Mouse (Mus musculus) kidney, embryonic 16.5 days (tissue): ENCODE data around the gene Bbs9. TPM values are rescaled to one million over a fixed set of nuclear protein-coding genes. Genes with fewer than 3 reads are reported as not detected.

Experiments
- ATAC-seq: fragments of 200-750 bp; cut with Nextera tagmentation; 2 replicates; pipeline ENCODE4 v1.8.0; 2017; ENCODE audit warnings: moderate TSS enrichment; ENCODE audit not compliant: low FRiP score, low TSS enrichment
- H3K27ac ChIP-seq: fragments of 300-500 bp; sonication (generic); 2 replicates; pipeline ENCODE4 v1.5.1; 2014; ENCODE audit warnings: low read length
- H3K27me3 ChIP-seq: fragments of 300-500 bp; sonication (generic); 2 replicates; pipeline ENCODE4 v1.6.1; 2014; ENCODE audit warnings: low read length, control low read depth, mixed read lengths; ENCODE audit not compliant: insufficient read depth
- H3K36me3 ChIP-seq: fragments of 300-500 bp; sonication (generic); 2 replicates; pipeline ENCODE4 v1.6.1; 2014; ENCODE audit warnings: low read length, control low read depth, mixed read lengths; ENCODE audit not compliant: insufficient read depth
- H3K4me1 ChIP-seq: fragments of 300-500 bp; sonication (generic); 2 replicates; pipeline ENCODE4 v1.6.1; 2014; ENCODE audit warnings: low read length, control low read depth, mixed read lengths; ENCODE audit not compliant: insufficient read depth
- H3K4me2 ChIP-seq: fragments of 300-500 bp; sonication (generic); replicated peaks from 2 replicates; pipeline ENCODE4 v1.6.1; 2014; ENCODE audit warnings: low read depth, low read length
- H3K4me3 ChIP-seq: fragments of 300-500 bp; sonication (generic); 2 replicates; pipeline ENCODE4 v1.5.1; 2014; ENCODE audit warnings: mild to moderate bottlenecking, low read length
- H3K9ac ChIP-seq: fragments of 300-500 bp; sonication (generic); replicated peaks from 2 replicates; pipeline ENCODE4 v1.6.1; 2014; ENCODE audit warnings: low read length
- H3K9me3 ChIP-seq: fragments of 300-500 bp; sonication (generic); 2 replicates; pipeline ENCODE4 v1.6.1; 2016; ENCODE audit warnings: low read length, control low read depth
- WGBS: fragments of 180-500 bp; shearing (Covaris S2); extraction: QIAGEN DNeasy Blood & Tissue Kit; methylation state at CpG from one replicate; pipeline ENCODE4 v1.1.7; 2014; 5-methylcytosine and 5-hydroxymethylcytosine counted together
- polyA plus RNA-seq: library from polyadenylated mRNA; unstranded; fragments of >200 nt; fragmentation: Nextera tagmentation; extraction: Ambion mirVana; gene quantifications from 2 replicates; pipeline ENCODE4 v1.2.1, GENCODE M21; 2015

Gene Bbs9
- polyA plus RNA-seq, 1 experiment from 2014 or later, result 12.2 TPM

DNA sequence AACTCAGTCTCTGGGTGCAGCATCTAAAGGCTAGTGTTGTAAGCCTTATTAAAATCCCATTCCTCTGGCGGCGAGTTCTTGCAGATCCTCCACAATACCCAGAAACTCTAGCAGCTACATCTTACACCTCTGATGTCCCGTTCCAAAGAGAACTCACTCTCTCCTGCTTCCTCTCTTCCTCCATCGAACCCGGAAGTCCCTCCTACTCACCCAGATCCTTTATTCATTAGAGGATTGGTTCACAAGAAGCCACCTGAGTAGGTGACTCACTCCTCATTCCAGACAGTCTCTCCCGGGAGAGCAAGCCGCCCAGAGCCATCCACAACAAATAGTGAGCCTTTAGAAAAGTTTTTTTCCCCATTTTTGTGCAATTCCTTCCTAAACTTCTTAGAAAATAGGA is 10.7 kb downstream of the Bbs9 start:
- Histone ChIP-seq H3K9ac (no peak overlapping the region), H3K36me3 (no peaks in the 10 kb centered on the region), H3K27ac (no peak overlapping the region), H3K27me3 (no peaks in the 10 kb centered on the region), H3K9me3 (no peaks in the 10 kb centered on the region), H3K4me3 (no peak overlapping the region), H3K4me1 (no peaks in the 10 kb centered on the region), H3K4me2 (no peak overlapping the region)
- 91% methylated on average over 7 of the region's 7 CpGs for WGBS
- no peak for ATAC-seq

DNA sequence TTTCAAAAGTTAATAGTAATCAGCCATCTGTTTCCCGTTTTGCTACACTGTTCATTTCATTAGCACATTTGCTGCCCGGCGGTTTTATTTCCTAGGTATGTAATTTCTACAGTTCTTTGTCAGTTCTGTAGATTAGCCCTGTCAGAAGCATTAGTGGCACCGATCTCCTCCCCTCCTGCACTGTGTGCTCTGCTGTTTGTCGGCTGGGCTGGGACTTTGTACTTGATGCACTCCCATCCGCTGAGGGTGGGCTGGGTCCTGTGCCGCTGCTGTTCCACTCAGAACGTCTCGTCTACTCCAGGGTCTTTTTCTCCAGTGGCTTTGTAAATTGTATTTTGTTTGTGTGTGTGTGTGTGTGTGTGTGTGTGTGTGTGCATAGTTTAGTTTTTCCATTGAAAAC is 13.4 kb downstream of the Bbs9 start:
- H3K36me3 ChIP-seq, result no peaks in the 10 kb centered on the region
- H3K9me3 ChIP-seq, result no peaks in the 10 kb centered on the region
- no peaks in the 10 kb centered on the region for H3K4me1 ChIP-seq
- H3K27ac ChIP-seq, result no peak overlapping the region
- no peak overlapping the region for H3K9ac ChIP-seq
- H3K4me3 ChIP-seq, result no peak overlapping the region
- ATAC-seq, result no peak
- no peak overlapping the region for H3K4me2 ChIP-seq
- 66% methylated on average over 9 of the region's 9 CpGs for WGBS
- H3K27me3 ChIP-seq, result no peaks in the 10 kb centered on the region

DNA sequence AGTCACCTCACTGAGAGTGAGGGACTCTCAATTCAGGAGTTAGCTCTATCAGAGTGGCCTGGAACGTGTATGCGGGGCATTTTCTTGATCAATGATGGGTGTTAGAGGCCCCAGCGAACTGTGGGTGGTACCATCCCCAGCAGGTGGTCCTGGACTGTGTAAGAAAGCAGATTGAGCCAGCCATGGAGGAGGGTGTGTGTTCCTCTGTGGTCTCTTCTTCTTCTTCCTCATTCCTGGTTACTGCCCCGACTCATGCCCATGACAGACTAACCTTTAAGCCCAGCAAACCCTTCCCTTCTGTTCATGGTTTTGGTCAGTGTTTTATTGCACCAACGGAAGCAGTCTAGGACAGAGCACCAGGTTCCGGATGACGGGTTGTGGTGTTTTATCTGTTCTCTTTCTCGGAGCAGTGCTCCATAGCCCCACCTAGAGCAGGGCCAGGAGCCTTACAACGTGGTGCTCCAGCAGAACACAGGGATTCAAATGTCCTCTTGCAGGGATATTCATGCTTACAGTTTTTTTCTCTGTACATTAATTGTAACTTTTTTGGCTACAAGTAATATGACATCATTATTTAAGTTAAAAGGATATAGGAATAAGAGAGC is 18.8 kb downstream of the Bbs9 start:
- no peak overlapping the region for H3K9ac ChIP-seq
- WGBS, result 83% methylated on average over 9 of the region's 9 CpGs
- ATAC-seq, result no peak
- H3K9me3 ChIP-seq, result no peaks in the 10 kb centered on the region
- no peaks in the 10 kb centered on the region for H3K4me1 ChIP-seq
- H3K36me3 ChIP-seq, result no peaks in the 10 kb centered on the region
- no peak overlapping the region for H3K27ac ChIP-seq
- no peak overlapping the region for H3K4me3 ChIP-seq
- H3K4me2 ChIP-seq, result no peak overlapping the region
- H3K27me3 ChIP-seq, result no peaks in the 10 kb centered on the region

DNA sequence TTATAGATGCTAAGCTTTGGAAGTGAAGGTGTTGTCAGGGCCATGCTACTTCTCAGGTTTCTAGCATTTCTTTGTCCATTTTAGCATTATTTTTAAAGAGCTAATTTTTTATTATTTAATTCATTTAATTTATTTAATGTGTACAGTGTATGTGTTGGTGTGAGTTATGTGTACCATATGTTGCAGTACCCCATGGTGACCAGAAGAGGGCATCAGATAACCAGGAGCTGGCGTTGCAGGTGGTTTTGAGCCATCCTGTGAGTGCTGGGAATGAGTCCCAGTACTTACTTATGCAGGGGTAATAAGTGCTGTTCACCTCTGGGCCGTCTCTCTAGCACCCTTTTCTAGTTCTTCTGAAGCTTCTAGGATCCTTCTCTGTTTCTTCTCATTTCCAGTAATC is 19.6 kb downstream of the Bbs9 start:
- H3K9me3 ChIP-seq, result no peaks in the 10 kb centered on the region
- no peaks in the 10 kb centered on the region for H3K27me3 ChIP-seq
- H3K36me3 ChIP-seq, result no peaks in the 10 kb centered on the region
- H3K27ac ChIP-seq, result no peak overlapping the region
- no peak overlapping the region for H3K4me2 ChIP-seq
- no peak overlapping the region for H3K4me3 ChIP-seq
- H3K4me1 ChIP-seq, result no peaks in the 10 kb centered on the region
- no peak for ATAC-seq
- H3K9ac ChIP-seq, result no peak overlapping the region
- WGBS, result 86% methylated on average over 2 of the region's 2 CpGs

DNA sequence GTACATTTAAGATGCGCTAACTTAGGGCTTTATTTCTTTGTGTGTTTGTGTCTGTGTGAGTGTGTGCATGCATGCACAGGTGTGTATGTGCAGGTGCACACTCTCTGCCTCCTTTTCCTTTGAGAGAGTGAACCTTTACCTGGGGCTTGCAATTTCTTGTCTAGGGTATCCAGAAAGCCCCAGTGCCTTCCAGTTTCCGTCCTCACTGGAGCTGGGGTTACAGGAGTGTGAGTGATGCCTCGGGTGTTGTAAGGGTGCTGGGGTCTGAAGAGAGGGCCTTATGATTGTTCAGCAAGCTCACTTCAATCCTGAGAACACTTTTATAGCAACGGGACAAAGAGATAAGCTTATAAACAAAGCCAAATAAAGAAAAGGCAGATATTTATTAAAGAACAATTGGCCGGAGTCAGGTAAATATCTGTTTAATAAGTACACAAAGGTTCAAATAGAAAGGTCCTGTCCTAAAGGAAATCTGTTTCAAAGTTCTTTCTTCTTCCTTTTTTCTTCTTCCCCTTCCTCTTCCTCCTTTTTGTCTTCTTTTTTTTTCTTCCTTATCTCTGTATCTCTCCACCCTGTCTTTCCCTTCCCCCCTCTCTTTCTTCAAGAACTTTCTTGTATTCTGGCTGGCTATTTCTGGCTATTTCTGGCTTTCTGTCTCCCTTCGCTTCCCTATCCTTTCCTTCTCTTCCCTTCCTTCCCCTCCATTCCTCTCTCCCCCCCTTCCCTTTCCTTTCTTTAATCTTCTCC is 21.7 kb downstream of the Bbs9 start:
- Histone ChIP-seq H3K4me2 (no peak overlapping the region), H3K4me1 (no peaks in the 10 kb centered on the region), H3K9ac (no peak overlapping the region), H3K9me3 (no peaks in the 10 kb centered on the region), H3K27ac (no peak overlapping the region), H3K27me3 (no peaks in the 10 kb centered on the region), H3K36me3 (no peaks in the 10 kb centered on the region), H3K4me3 (no peak overlapping the region)
- WGBS, result 88% methylated on average over 6 of the region's 6 CpGs
- no peak for ATAC-seq

DNA sequence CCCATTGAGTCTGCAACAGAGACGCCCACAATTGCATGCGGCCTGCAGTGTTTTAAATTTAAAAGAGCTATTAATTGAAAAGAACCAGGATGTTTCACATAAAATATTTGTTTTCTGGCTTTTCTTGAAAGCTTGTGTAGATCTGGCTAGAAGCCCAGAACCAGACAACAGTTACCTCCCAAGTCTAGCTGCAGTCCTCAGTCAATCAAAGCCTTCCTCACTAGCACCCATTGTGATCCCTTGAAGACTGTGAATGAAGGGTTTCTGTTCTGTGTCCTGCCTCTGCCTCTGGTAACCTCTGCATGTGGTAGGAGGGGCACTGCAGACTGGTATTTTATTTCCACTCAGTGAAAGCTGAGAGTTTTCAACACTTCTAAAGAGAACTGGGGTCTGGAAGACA is 27.5 kb downstream of the Bbs9 start:
- H3K9me3 ChIP-seq, result no peaks in the 10 kb centered on the region
- H3K27me3 ChIP-seq, result no peaks in the 10 kb centered on the region
- H3K4me3 ChIP-seq, result no peak overlapping the region
- no peak for ATAC-seq
- H3K27ac ChIP-seq, result no peak overlapping the region
- 48% methylated on average over 2 of the region's 2 CpGs for WGBS
- H3K4me2 ChIP-seq, result no peak overlapping the region
- H3K36me3 ChIP-seq, result no peaks in the 10 kb centered on the region
- H3K4me1 ChIP-seq, result no peaks in the 10 kb centered on the region
- no peak overlapping the region for H3K9ac ChIP-seq

DNA sequence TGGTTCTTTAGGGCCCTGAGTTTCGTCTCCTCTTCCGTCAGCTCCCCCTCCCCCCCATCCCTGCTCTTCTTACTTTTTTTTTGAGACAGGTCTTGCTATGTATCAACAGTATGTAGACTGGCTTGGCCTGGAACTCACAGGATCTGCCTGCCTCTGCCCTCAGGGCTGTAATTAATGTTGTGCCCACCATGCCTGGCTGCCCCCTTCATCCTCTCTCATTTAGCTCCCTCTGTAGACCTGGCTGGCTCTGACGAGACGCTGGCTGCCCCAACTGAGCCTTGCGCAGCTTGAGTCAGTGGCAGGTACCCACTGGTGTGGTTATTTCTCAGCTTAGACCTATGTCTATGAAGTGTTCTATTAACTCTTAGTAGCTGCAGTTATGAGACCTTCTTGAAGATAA is 28.1 kb downstream of the Bbs9 start:
- Histone ChIP-seq H3K27me3 (no peaks in the 10 kb centered on the region), H3K4me1 (no peaks in the 10 kb centered on the region), H3K9ac (no peak overlapping the region), H3K27ac (no peak overlapping the region), H3K4me2 (no peak overlapping the region), H3K4me3 (no peak overlapping the region), H3K9me3 (no peaks in the 10 kb centered on the region), H3K36me3 (no peaks in the 10 kb centered on the region)
- WGBS, result 73% methylated on average over 5 of the region's 5 CpGs
- ATAC-seq, result 0 out of 2 replicates have a peak, but pooled peaks have one; percentile 65

DNA sequence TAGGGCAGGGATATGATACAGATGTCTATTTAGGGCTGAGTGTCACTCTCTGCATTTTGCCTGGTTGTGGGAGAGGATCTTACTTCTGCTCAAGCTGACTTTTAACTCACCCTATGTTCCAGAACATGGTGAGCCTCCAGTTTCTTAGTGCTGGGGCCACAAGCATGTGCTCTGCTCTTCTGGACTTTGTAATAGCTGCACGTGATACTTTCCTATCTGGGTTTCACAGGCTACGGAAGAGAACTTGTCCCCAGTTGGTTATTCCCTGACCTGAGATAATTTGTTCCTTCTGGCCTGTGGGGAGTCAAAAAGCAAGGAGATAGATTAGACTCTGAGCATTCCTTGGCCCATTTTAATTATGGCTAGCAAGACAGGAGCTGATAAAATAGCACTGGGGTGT is 30.1 kb downstream of the Bbs9 start:
- Histone ChIP-seq H3K9me3 (no peaks in the 10 kb centered on the region), H3K4me3 (no peak overlapping the region), H3K4me1 (no peaks in the 10 kb centered on the region), H3K27me3 (no peaks in the 10 kb centered on the region), H3K27ac (no peak overlapping the region), H3K9ac (no peak overlapping the region), H3K4me2 (no peak overlapping the region), H3K36me3 (no peaks in the 10 kb centered on the region)
- WGBS, result 83% methylated on average over 2 of the region's 2 CpGs
- ATAC-seq, result no peak

DNA sequence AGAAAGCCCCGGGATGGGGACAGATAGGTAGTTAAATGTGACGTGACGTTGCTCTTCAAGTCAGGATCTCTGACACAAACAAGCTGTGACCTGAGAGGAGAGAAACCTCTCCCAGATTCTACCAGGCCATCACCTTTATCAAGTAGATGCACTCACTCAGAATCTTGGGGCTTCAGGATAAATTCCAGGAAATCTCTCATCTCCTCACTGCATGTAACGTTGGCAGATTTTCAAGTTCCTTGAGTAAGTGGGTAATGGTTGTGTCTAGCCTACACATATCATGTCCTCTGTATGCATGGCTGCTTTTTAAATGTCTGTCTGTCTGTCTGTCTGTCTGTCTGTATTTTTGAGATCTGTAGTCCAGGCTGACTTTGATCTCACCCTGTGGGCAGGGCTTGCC is 39.6 kb downstream of the Bbs9 start:
- Histone ChIP-seq H3K27ac (no peak overlapping the region), H3K4me1 (no peaks in the 10 kb centered on the region), H3K4me2 (no peak overlapping the region), H3K4me3 (no peak overlapping the region), H3K36me3 (no peaks in the 10 kb centered on the region), H3K27me3 (no peaks in the 10 kb centered on the region), H3K9ac (no peak overlapping the region), H3K9me3 (no peaks in the 10 kb centered on the region)
- 85% methylated on average over 4 of the region's 4 CpGs for WGBS
- ATAC-seq, result no peak

DNA sequence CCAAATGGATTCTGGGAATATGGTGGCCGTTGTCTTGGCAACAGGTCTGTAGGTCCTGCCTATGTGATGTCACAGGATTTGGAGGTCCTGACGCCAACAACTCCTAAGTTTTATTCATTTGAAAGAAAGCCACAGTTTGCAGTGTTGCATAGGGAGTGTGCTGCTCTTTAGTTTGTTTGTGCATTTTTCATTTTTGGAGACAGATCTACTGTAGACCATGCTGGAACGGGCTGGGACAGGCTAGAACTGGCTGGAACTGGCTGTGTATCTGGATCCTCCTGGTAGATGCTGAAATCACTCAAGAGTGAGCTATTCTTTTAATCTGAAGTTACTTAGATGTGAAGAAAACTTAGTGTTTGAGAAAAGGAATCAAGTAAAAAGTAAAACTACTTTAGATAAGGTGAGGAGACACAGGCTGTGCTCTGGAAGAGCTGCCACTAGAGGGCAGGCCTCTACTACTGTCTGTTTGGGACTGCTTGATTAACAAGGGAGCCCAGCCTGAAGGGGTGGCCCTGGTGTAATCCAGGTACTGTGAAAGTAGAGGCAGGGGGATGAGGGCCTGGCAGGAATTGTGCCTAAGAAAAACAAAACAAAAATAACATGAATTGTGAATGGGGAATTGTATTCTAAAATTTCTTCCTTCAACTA is 43.0 kb downstream of the Bbs9 start:
- H3K9ac ChIP-seq, result no peak overlapping the region
- no peaks in the 10 kb centered on the region for H3K27me3 ChIP-seq
- 0 out of 2 replicates have a peak, but pooled peaks cover 6% of the 10 kb centered on the region for H3K36me3 ChIP-seq
- peaks cover 7% of the 10 kb centered on the region; the same call in 1 of the 2 replicates for H3K9me3 ChIP-seq
- WGBS, result 96% methylated on average over 3 of the region's 3 CpGs
- peak; percentile 87; the same call in 1 of the 2 replicates for ATAC-seq
- no peak overlapping the region for H3K4me2 ChIP-seq
- no peak overlapping the region for H3K27ac ChIP-seq
- no peak overlapping the region for H3K4me3 ChIP-seq
- H3K4me1 ChIP-seq, result peaks cover 3% of the 10 kb centered on the region; the same call in 1 of the 2 replicates
